Mouse (Mus musculus) adipocyte (in vitro differentiated cells): ENCODE measurements around the gene Fut7.
"Not testable (repeated sequence)": the region's sequence is repeated elsewhere in the genome, so short reads cannot be mapped to it uniquely, and the experiment has no call there.

ENCODE experiments used
- DNase-seq: peaks from one replicate; pipeline ENCODE4 v3.0.0-alpha.2; 2016; ENCODE audit warnings: low spot score

The Fut7 gene

GRCm38 (mm10) chr2:25422587-25423410 is at the start of gene Fut7:
Gene Fut7 (plus strand): TSS chr2:25423267.
- no peak for DNase-seq

- DNase-seq, result no peak
These were observed 49.6 kb upstream of the Fut7 start for GRCm38 (mm10) chr2:25373431-25373830.

GRCm38 (mm10) chr2:25376589-25376988 is 46.5 kb upstream of the Fut7 start:
- peak; percentile 79 for DNase-seq

GRCm38 (mm10) chr2:25384492-25384891 is 38.6 kb upstream of the Fut7 start:
- DNase-seq, result no peak

GRCm38 (mm10) chr2:25391266-25391665 is 31.8 kb upstream of the Fut7 start:
- DNase-seq, result no peak

- peak; percentile 88 for DNase-seq
These were observed 28.5 kb upstream of the Fut7 start for GRCm38 (mm10) chr2:25394281-25395221.

- no peak for DNase-seq
These were observed 27.1 kb upstream of the Fut7 start, which contains the start of gene Entpd2 for GRCm38 (mm10) chr2:25395721-25396596. Gene Entpd2 (plus strand): TSS chr2:25395874.

- peak; percentile 78 for DNase-seq
These were observed 26.5 kb upstream of the Fut7 start for GRCm38 (mm10) chr2:25396597-25396983.

- no peak for DNase-seq
These were observed 26.1 kb upstream of the Fut7 start for GRCm38 (mm10) chr2:25397010-25397409.

- DNase-seq, result no peak
These were observed 25.0 kb upstream of the Fut7 start for GRCm38 (mm10) chr2:25398065-25398464.

- no peak for DNase-seq
These were observed 24.0 kb upstream of the Fut7 start, which contains the start of gene Npdc1 for GRCm38 (mm10) chr2:25399051-25399450. Gene Npdc1 (plus strand): TSS chr2:25399351.

- no peak for DNase-seq
These were observed 22.8 kb upstream of the Fut7 start for GRCm38 (mm10) chr2:25400291-25400690.

- DNase-seq, result peak; percentile 53
These were observed 22.3 kb upstream of the Fut7 start for GRCm38 (mm10) chr2:25400764-25401163.

- DNase-seq, result peak; percentile 91
These were observed 20.6 kb upstream of the Fut7 start for GRCm38 (mm10) chr2:25402377-25402971.

GRCm38 (mm10) chr2:25402972-25403601 is 20.0 kb upstream of the Fut7 start:
- DNase-seq, result peak; percentile 70

- peak; percentile 54 for DNase-seq
These were observed 19.1 kb upstream of the Fut7 start for GRCm38 (mm10) chr2:25403994-25404393.

- no peak for DNase-seq
These were observed 14.2 kb upstream of the Fut7 start for GRCm38 (mm10) chr2:25408908-25409307.

- DNase-seq, result not testable (repeated sequence)
These were observed 9.6 kb upstream of the Fut7 start for GRCm38 (mm10) chr2:25413436-25413835.

GRCm38 (mm10) chr2:25417426-25417825 is 5.6 kb upstream of the Fut7 start:
- DNase-seq, result peak; percentile 88

GRCm38 (mm10) chr2:25421896-25422295 is 1.2 kb upstream of the Fut7 start:
- peak; percentile 64 for DNase-seq

- DNase-seq, result no peak
These were observed 559 bp downstream of the Fut7 start for GRCm38 (mm10) chr2:25423626-25424025.
